Mouse (Mus musculus): ENCODE data around the gene Pou1f1.

Pou1f1 gene

DNA sequence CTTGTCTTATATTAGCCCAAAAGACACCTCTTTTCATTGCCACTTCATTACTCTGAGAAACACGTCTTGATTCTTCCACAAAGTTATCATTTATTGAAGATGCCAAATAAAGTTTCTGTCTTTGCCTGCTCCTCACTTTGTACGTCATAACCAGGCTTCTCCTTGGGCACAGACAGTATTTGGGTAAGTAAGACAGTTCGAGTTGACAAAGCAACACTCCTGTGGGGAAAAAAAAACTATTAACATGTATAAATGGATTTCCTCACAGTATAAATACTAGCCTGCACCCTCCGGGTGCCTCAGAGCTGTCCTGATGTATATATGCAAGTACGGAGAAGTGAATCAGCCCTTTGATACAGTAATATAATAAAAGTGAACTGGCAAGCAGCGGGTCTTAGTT is at the start of gene Pou1f1:
Pou1f1 (plus strand) TSS at position 301 of the 400 bp plus-strand sequence.
- no peak for DNase-seq (ENCODE audit: low spot score in 2 of 2)

- DNase-seq (ENCODE audit: low spot score in 2 of 2), result no peak
Observed at GRCm38 (mm10) chr16:65470650-65471049, 49.7 kb upstream of the Pou1f1 start.

- peak in 1 of 2 experiments; percentile 6 for DNase-seq (ENCODE audit: low spot score in 2 of 2)
Observed at GRCm38 (mm10) chr16:65472472-65473001, 47.8 kb upstream of the Pou1f1 start.

GRCm38 (mm10) chr16:65485726-65486125 is 34.6 kb upstream of the Pou1f1 start:
- no peak for DNase-seq (ENCODE audit: low spot score in 2 of 2)

DNA sequence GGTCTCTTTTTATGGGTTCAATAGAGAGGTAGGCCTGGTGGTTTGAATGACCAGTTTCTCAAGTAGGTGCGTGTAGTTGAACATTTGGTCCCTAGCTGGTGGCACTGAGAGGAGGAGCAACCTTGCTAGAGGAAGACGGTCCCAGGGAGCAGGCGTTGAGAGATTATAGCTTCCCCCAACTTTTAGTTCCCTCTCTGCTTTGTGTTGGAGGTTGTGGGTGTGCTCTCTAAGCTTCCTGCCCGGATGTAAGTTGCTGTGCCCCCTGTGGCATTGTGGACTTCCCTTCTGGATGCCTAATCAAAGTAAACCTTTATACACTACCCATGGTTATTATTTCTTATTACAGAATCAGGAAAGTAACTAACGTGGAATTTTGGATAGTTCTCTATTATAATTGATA is 24.3 kb upstream of the Pou1f1 start:
- DNase-seq (ENCODE audit: low spot score in 2 of 2), result no peak

DNA sequence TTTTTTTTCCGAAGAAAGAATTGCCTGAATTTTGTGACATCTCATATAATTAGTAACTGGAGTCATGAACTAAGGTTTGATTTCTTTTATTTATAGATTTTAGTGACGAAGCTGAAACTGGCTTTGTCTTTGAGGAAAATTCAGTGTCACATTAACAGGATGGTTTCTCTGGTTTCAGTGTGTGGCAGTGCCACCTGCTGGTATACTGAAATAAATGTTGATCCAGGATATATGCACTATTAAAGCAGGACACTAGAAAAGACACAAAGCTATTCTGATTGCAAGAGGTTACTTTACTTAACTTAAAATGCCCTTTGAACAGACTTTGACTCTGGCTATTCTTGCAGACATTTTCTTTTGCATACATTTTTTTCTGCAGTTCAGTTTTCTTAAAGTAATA is 23.3 kb upstream of the Pou1f1 start:
- no peak for DNase-seq (ENCODE audit: low spot score in 2 of 2)

DNA sequence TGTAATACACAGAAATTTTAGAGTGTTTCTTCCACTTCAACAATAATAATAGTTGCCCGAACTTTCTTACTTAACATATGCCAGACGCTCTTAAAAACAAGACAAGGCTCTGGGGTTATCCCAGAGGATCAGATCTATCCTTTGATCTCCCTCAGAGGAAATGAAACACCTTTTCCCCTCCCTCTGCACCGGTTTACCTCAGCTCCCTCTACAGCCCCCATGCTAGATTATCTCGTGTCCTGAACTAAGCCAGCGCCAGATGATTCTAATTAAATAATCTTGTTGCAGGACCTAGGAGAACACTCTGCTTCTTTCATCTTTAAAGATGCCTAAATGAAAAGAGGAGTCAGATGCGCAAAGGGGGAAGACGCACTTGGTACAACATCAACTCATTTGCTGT is 6.1 kb upstream of the Pou1f1 start:
- no peak for DNase-seq (ENCODE audit: low spot score in 2 of 2)

DNA sequence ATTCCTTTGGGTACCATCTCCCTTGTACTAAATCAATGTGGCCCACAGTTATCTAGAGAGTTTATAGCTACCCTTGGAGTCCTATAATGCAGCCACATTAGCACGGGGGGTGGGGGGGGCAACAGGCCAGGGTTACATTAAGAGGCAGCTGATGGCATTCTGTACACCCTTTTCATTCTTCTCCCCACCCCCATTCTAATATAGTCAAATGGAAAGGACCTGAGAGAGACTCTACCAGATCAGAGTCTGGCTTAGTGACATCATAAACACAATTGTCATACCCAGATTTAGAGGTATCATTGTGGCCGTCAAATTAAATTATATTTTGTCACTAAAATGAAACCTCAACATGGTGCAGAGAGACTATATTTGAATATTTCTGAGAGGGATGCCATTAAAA is 5.7 kb downstream of the Pou1f1 start:
- DNase-seq (ENCODE audit: low spot score in 2 of 2), result no peak

DNA sequence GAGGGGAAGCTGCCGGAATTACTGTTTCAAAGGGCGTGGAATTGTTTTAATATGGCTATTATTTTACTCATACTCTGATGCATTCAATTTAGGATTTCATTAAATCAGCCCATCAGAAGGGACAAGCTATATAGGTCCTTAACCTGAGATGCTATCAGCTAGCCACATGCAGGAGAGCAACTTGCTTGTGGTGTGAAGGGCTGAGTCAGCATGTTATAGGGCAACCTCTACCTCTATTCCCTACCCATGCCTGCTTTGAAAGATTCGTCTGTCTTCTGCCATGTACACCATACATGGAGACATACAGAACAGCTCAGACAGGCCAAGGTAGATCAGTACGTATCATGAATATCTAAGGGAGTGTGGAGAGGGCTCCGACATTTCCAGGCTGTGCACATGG is 6.4 kb downstream of the Pou1f1 start:
- DNase-seq (ENCODE audit: low spot score in 2 of 2), result no peak

- no peak for DNase-seq (ENCODE audit: low spot score in 2 of 2)
Observed at GRCm38 (mm10) chr16:65529589-65529988, 9.3 kb downstream of the Pou1f1 start.

DNA sequence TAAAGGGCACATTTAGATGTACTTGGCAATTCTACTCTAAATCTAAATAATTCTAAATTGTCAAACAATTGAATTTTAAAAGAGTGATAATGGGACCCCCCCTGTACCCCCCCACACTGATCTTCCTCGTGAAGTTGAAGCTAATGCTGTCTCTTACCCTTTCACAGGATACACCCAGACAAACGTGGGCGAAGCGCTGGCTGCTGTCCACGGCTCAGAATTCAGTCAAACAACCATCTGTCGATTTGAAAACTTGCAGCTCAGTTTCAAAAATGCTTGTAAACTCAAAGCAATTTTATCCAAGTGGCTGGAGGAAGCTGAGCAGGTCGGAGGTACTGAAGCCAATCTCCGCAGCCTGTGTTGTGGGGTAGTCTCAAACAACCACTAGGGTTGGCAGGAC is 11.4 kb downstream of the Pou1f1 start:
- no peak for DNase-seq (ENCODE audit: low spot score in 2 of 2)

GRCm38 (mm10) chr16:65533315-65533999 is 13.1 kb downstream of the Pou1f1 start:
- peak in 1 of 2 experiments; percentile 5 for DNase-seq (ENCODE audit: low spot score in 2 of 2)

DNA sequence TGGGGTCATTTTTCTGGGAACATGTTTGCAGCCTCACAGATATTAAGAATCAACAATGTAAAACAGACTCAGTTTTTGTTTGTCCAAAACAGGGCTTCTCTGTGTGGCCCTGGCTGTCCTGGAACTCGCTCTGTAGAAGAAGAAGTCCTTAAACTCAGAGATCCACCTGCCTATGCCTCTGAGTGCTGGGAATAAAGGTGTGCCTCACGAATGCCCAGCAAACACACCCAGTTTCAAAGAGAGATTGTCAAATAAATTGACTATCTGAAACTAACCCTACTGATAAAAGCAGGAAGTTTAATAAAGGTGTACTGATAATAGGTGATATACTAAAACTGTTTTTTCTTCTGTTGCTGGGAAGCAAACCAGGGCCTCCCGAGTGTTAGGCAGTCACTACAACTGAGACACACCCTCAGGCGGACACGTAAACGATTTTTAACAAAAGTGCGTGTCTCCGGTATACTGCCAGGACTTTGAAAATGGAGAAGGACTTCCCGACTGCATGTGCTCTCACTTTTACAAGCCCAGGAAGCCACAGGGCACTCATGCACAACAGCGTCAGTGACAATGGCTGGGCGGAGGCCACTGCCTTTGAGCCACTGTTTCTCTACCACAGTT is 23.5 kb downstream of the Pou1f1 start:
- DNase-seq (ENCODE audit: low spot score in 2 of 2), result no peak

DNA sequence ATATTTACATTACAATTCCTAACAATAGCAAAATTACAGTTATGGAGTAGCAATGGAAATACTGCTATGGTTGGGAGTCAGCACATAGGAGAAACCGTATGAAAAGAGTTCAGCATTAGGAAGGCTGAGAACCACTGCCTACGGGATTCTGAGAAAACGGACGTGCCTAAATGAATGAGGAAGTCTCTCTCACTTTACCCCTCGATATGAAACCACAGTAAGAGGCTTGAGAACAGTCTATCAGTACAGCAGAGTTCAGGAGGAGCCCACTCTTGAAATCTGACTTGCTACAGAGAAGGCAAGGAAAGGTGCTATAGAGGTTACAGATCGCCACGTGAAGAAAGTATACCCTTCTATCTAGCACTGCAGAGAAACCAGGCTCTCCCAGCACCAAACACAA is 28.6 kb downstream of the Pou1f1 start:
- DNase-seq (ENCODE audit: low spot score in 2 of 2), result no peak

DNA sequence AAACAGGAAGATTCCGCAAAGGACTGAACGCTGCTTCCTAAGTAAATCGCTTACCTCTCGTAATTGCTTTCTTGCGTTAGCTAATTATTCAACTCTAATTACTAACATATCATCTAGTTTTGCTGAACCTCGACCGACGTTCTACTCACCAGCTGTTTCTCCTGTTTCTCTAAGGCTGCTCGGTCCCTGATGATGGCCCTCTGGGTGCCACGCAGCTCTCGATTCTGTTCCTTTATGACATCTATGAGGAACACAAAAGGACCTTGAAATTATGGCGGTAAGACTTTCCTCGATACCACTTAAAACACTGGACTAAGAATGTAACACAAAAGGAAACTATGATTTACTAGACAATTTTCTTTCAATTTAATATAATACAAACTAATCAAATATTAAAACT is 30.5 kb downstream of the Pou1f1 start:
- DNase-seq (ENCODE audit: low spot score in 2 of 2), result no peak

- DNase-seq (ENCODE audit: low spot score in 2 of 2), result no peak
Observed at GRCm38 (mm10) chr16:65554267-65554666, 34.0 kb downstream of the Pou1f1 start.

- DNase-seq (ENCODE audit: low spot score in 2 of 2), result no peak
Observed at GRCm38 (mm10) chr16:65557369-65557768, 37.1 kb downstream of the Pou1f1 start.

DNA sequence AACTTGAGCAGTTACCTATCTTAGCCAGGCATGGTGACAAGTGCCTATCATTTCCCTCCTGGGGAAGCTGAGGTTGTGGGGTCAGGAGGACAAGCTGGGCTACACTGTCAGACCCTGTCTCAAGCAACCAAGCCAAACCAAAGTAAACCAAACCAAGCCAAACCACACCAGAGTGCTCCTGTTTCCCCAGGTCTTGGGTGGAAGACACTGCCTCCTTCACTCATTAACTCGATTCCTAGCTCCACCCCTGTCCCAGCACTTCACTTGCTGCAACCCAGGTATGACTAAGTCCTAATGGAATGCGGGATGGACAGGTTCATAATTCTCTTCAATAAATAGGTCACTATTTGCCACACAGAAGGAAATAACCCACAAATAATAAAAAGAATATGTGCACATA is 39.3 kb downstream of the Pou1f1 start:
- DNase-seq (ENCODE audit: low spot score in 2 of 2), result no peak

GRCm38 (mm10) chr16:65560996-65561962 is 41.0 kb downstream of the Pou1f1 start:
- no peak for DNase-seq (ENCODE audit: low spot score in 2 of 2)

GRCm38 (mm10) chr16:65561963-65562863 is 41.9 kb downstream of the Pou1f1 start, which contains the start of gene Chmp2b:
Chmp2b (minus strand) TSS chr16:65562726.
- peak; percentile 64 to 78 for DNase-seq (ENCODE audit: low spot score in 2 of 2)

DNA sequence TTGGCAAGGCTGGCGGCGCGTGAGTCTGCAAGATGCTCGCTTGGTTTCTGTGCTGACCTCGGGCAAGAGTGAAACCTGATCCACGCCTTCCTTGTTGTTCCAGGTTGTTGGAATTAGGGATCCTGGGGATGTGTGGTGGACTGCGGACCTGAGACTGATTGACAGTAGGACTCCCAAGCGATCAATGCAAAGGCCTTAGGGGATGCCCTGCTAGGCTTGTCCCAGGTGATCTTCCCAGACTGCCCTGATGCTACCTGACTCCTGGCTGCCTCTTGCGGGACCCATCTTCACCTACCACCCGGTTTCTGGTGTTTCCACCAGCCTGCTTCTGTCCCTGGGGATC is 42.5 kb downstream of the Pou1f1 start:
- DNase-seq (ENCODE audit: low spot score in 2 of 2), result no peak
